Mouse (Mus musculus) gastrocnemius, postnatal 4 days (tissue): ENCODE data around the gene Fabp2. TPM values are rescaled to one million over a fixed set of nuclear protein-coding genes. Genes with fewer than 3 reads are reported as not detected.

Source experiments
- DNase-seq, 2 experiments: peaks; one replicate each; pipeline ENCODE4 v3.0.0; 2021 to 2022; ENCODE audit warnings: low spot score in 2 of 2, mixed read lengths in 2 of 2
- long read RNA-seq, 2 experiments: library from polyadenylated mRNA; stranded (forward); transcript quantifications; one replicate each; pipeline ENCODE4 v2.0.0; 2021
- total RNA-seq, 2 experiments: library from RNA; stranded (reverse); gene quantifications; 2 replicates each; pipeline ENCODE4 v1.2.3; 2021

The Fabp2 gene
- total RNA-seq, result not detected
- long read RNA-seq, experiment 1, result 0 reads
- long read RNA-seq, experiment 2, result 0 reads

DNA sequence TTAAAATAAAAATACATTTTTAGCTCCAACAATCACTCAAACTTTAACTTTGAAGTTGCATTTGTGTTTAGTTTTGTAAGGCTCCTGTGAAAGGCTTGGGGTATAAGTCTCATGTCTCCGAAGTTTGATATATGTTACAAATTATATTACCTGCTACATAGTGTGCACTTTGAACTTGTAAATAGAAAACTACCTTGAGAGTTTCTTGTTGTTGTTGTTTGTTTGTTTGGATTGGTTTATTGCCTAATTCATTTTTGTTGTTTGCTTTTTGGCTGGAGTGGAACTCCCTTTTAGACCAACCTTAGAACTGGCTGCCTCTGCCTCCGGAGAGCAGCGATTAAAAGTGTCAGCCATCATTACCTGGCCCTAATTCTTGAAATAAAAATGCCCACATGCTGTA, at the start of gene Fabp2:
Gene Fabp2, plus strand, starts transcription at position 301 of the 400 bp plus-strand sequence.
- DNase-seq, result no peak

DNA sequence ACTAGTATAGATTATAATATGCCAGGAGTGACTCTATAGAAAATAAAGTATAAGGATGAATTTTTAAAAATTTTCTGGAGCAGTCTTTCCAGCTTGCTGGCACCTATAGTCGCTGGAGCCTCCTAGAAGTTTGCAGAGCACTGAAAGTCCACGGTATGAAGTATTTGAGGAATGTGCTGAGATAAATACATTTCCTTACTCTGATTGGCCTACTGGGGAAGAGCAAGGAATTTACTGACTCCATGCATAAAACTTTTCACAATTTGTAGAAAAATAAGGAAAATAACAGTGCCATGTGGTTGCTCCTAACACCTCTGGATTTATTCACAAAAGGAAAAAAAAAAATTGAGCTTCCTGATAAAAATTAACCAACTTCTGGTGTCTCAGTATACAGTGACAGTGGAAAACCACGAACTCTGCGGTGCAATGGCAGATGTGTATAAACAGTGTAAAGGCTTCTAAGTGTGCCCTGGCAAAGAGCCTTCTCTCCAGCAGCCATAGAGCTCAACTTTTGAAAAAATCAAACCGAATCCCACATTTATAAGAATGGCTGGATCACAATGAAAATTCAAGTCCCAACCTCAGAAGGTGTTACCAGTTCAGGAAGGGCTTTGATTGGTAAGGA, 46.4 kb upstream of the Fabp2 start:
- DNase-seq, result no peak

DNA sequence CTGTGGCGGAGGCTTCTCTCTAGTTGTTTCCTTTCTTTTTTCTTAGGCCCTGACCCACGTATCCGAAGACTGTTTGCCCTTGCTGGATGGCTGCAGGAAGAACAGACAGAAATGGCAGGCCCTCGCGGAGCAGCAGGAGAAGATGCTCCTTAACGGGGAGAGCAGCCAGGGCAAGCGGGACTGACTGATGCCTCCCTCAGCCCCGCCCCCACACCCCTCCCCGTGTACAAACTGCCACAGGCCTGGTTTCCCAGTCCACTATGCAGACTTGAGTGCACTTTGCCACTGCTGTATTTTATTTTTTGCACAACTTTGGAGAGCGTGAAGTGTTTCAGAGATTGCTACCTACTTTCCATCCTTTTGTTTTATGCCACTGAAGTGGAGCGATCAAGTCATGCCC, 39.7 kb upstream of the Fabp2 start:
- no peak for DNase-seq

DNA sequence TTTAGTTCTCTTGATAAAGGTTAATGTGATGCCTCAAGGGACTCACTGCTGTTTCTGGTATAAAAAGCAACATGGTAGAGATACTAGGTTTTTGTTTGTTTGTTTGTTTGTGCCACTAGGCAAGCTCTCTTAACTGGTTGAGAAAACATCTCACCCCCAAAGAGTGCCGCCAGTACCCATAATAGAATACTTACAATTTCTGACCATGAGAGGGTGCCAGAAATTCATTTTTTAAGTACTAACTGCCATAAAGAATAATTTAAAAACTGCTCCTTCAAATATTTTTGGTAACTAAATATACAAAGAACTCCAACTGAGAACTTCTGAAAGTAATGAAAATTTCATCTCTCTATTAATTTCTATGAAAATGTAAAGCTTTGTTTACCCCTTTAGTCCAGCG, 35.0 kb upstream of the Fabp2 start:
- no peak for DNase-seq

DNA sequence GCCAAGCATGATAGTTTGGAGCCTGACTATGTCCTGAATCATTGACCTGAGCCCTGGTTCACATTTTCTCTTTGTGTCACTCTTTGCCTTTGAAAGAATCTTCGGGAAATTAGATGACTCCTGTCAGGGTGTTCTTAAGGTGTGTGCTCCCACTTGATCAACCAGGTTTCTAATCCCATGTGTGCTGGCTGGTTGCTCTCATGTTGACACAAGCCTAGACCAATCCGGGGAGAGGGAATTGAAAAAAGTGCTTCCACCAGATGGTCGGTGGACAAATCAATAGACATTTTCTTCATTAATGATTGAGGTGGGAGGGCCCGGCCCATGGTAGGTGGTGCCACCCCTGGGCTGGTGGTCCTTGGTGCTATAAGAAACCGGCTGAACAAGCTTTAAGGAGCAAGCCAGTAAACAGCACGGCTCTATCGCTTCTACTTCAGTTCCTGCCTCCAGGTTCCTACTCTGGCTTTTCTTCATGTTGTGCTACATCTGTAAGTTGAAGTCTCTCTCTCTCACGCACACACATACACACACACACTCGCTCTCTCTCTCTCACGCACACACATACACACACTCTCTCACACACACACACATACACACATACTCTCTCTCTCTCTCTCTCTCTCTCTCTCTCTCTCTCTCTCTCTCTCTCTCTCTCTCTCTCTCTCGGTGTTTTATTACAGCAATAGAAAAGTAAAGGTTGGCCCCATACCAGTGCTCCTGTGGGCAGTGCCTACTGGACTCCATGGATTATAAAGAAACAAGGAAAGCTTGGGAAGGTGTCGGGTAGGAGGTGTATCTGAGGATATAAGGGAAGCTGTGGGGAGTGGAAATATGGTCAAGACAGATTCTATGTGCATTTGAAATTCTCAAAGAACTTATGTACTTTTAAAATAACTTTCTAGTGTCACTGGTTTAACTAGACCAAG, 34.0 kb upstream of the Fabp2 start:
- no peak for DNase-seq

DNA sequence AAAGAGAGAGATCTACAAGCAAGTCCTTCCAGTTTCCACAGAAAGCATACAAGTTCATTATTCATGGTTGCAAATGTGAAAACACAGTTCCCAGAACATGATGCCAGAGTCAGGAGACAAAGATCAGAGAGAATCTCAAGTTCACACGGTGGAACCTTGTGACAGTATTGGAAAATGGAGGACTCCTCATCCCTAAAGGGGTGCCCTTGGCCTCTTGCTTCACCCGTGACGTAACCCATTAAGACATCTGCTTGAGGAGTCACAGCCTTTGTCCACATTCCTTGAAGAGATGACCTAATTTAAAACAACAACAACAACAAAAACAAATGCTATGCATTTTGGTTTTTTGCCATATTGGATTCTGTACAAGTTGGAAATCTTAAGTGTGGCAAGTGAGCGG, 29.8 kb upstream of the Fabp2 start:
- DNase-seq, result no peak

DNA sequence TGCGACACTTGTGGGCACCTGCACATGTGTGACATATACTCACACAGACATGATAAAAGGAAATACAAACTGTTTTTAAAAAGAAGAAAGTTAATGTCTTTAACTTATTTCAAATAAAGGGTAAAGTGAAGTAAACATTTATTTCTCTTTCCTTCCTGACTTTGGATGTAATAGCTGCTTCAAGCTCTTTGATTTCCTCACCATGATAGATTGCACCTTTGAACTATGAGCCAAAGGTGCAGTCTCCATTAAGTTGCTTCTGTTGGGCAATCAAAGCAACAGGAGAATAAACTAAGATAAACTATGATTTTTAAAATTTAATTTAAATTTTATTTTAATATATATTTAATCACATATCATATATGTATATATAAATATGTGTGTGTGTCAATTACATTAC, 26.6 kb upstream of the Fabp2 start:
- DNase-seq, result no peak

DNA sequence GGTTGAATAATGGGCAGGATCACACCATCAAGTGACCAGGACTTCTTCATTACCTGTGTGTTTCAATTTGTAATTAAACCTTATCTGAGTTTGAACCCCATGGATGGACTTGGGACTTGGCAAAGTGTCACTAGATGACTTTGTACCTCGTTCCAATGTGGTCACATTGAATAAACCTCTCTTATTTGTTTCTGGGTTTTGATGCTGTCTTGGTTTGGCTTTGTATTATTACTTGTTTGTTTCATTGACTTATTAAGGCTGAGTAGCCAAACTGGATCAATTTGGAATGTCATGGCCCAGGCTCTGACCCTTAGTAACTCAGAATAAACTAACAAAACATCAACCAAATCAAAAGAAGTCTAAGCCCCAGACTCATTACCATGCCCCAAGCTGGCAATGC, 23.3 kb upstream of the Fabp2 start:
- DNase-seq, result no peak

DNA sequence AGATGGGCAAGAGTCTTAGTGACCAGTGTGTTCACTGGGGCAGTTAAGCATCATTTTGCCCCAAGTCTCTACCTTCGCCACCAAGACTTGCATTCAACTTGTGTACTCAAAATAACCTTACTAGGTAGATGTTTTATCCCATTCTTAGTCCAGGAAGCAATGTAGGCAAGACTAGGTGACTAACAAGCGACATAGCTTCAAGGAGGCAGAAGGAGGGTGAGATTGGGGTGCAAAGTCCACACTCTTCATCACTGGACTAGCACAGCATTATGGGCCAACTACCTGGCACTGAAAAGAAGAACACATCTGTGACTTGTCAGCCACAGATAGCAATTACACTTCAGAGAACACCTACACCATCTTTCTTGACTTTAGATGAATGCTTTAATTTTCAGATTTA, 18.0 kb upstream of the Fabp2 start:
- no peak for DNase-seq

DNA sequence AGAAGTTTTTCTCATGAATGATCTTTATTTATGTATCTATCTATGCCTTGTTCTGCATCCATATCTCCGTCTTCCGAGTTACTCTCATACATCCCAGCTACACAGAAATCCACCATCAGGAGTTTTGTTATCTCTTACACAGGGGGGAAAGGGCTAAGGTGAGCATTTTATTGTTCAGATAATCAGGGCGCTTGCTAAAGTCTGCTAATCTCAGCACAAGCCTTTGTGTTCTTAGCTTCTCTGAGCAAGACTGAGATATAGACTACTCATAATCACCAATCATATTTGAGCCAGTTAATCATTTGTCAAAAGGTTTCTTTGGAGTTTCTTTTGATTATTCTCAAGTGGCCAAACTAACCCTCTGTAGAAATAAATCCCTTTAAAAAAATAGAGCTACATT, 17.3 kb upstream of the Fabp2 start:
- DNase-seq, result no peak

DNA sequence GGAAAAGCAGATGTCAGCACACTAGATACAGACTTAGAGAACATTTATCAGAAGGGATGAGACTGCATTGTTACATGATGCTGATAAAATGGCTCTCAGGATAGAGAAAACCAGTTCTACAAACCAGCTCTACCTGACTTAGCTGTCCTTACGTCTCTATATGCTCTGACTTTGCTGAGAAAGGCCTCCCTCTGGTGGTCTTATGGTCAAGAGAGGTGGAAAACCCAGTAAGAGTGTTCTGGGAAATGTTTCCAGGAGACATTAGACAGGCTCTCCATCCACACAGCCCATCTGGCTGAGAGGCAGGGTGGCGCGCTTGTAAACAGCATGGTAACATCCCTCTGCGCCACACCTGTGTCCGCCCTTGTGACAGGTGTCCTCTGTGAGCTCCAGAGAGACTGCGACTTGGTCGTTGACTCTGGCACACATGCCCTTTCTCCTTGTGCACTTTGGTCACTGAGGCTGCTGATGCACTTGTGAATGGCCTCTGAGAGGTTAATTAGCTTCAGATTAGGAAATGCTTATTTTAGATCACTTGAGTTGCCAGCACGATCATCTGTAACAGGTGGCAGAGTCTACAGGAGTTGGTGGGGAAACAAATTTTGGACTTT, 16.1 kb upstream of the Fabp2 start:
- no peak for DNase-seq

DNA sequence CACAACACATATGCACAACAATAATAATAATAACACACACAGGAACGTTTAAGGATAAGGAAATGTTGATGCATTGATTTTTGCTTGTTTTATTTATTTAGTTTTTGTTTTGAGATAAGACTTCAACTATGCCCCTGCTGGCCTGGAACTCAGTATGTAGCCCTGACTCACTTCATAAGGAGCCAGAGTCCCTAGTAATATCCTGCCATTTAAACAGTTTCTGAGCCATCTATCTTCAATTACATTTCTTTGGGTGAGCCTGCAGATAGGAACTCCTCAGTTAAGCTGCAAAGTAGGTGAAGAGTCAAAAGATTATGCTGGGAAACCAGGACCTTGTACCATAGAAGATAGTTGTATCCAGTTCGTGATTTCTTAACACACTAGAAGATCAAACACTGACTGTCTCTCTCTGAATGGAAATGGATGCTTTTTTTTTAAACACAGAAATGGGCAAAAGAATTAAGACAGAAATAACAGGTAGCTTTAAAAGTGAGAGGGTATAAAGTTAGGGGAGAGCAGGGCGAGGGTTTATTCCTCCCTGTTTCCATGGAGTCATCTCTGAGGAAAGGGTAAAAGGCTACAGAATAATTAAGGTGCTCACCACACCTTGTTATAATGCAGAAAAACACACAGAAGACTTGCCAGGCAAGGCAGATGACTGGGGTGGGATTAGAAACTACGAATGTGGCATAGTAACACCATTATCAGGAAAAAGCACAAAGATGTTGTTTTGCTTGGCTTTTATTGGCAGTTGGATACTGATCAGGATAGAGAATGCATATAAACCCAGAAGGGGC, 7.2 kb upstream of the Fabp2 start:
- no peak for DNase-seq

DNA sequence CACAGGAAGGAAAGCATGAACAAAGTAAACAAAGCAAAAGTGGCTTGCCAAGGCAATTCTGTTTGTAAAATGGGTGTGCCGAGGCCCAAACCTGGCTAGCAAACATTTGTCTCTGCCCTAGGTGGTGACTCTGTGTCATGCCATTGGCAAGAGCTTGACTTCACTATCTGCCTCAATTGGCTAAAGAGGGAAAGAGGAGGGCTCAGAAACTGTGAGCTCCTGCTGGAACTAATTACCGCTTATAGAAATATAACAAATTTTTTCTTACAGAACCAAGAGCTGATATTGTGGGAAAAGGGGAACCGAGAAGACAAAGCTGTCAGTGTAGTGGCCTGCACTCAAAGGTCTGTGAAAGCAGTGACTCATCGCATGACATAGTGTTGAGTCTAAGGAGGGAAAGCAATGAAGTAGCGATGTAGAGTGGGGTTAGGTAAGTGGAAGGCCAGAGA, 6.5 kb upstream of the Fabp2 start:
- DNase-seq, result no peak

DNA sequence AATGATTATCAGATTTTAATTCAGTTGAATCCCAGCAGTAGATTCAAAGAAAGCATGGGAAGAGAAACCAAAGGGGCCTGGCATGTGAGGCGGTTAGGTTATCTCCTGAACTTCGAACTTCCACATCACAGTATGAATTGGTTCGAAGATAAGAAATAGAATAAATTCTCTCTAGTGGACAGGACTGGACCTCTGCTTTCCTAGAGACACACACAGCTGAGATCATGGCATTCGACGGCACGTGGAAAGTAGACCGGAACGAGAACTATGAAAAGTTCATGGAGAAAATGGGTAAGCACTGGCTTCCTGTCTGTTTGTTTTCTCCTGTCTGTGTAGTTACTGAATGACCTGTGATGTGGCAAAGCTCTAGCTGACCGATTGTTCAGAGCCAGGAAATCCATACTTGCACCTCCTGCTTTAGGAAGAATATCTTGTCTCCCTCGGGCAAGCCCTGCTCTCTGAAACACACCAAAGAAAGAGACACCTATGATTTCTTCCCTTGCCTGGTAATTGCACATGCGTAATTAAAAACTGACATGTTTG, 388 bp downstream of the Fabp2 start:
- no peak for DNase-seq

DNA sequence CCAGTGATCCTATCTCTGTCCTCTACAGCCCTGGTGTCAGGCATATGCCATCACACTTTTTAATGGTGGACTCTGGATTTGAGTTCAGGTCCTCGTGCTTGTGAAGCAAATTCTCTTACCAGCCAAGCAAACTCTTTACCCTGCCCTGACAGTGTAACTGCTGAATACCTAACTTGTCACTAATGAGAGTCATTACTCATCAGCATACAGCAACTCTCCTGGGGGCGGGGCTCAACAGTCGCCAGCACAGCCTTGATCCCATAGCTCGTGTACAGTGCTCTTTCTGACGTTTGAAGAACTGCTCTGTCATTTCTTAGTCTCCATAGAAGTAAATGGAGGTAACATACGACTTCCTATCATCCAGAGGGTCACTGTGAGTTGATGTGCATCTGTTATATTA, 3.4 kb downstream of the Fabp2 start:
- DNase-seq, result no peak

DNA sequence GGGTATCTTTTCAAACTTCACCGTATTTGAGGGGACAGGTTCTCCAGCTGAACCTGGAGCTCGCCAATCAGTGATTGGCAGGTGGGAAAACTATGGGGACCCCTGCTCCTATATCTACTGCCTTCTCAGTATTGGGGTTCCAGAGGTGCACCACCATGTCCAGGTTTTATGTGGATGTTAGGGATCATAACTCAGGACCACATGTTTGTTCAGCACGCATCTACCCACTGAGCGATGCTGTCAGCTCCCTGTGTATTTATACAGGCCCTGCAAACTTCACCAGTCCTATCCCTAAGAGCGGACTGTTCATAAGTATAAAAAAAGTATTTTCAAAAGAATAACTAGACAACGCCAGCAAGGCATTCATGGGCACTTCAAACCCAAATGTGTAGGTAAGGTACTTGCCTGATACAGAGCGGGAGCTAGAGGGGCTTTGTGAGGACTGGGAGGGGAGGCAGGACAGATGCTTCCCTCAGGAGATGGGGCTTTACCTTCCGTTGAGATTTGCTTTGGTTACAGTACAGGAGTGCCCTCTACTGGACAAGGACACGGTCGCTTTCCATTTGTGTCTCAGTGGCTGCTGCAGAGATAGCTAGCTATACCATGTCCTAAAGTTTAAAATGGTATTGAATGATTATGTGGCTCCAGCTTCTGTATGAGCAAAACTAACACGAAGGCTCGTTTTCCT, 9.0 kb downstream of the Fabp2 start:
- DNase-seq, result peak in 1 of 2 experiments; percentile 44

DNA sequence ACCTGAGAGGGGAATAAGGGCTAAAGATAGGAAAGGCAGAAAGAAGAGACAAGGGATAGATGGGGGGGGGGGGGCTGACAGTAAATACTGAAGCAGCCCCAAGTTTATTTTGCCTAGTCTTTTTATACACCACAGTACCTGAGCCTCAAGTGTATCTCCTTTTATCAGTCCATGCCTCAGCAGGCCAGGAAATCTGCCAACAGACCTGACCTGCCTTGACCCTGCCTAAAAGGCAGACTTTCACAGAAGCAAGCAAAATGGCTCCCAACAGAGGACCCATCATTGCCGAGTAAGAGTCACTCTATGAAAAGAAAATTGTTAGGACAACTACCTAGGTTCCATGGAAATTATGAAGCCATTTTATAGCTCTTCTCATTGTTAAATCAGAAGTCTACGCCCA, 13.0 kb downstream of the Fabp2 start:
- DNase-seq, result no peak

DNA sequence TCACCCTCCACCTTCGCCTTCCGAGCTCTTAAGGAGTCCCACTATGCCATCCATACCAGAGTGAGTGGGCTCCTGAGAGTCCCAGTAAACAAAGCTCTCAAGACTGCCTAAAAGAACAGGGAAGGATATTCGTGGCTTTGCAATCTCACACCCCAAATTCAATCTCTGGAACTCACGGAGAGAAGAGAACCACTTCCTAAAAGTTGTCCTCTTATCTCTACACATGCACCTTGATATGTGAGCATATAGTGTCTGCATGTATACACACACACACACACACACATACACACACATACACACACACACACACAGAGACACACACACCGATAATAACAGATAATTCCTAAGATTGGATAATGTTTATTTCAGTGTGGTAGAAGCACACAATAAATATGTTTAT, 20.6 kb downstream of the Fabp2 start:
- DNase-seq, result no peak

DNA sequence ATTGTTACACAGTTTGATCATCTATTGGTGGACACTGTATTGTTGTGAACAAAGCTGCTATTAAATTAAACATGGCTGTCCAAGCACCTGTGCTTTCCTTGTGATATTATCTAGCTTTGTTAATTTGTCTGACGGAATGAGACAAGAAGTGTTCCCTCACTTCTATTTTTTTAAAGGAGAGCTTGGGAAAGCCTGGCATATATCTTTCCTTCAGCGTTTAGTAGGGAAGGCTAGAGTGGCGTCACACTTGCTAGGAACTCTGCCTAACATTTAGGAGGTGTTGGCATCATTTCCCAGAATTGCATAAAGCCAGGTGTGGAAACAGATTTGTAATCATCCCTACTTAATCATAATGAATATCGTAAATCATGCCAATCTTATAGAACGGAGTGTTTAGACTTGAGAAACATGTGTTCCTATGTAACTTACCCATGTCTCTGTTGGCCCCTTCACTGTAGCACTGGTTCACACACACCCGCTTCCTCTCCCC, 21.4 kb downstream of the Fabp2 start:
- DNase-seq, result no peak

DNA sequence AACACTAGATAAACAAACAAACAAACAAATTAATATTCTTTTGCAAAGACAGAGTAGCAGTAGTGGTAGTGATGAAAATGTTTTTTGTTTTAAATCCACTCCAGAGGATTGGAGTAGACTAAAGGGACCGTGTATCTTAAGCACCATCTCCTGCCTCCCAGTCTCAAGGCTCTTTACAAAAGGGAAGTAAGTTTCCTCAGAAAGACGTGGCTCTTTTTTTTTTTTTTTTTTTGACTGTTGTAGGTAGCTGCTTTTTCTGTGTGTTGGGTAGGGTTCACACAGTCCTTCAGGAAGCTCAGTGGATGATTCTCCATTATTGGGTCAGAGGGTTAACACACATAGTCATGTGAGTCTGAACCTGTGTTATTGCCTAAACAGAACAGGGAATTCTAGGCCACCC, 23.8 kb downstream of the Fabp2 start:
- no peak for DNase-seq
